Mouse (Mus musculus): ENCODE results near the gene Dnmt3l.
"Not testable (repeated sequence)": the region's sequence is repeated elsewhere in the genome, so short reads cannot be mapped to it uniquely, and the experiment has no call there.

The Dnmt3l gene

GRCm38 (mm10) chr10:78079955-78080591, 38.3 kb downstream of the Dnmt3l start:
- in situ Hi-C loops (cut with MboI, MseI) = no loop called here

DNA sequence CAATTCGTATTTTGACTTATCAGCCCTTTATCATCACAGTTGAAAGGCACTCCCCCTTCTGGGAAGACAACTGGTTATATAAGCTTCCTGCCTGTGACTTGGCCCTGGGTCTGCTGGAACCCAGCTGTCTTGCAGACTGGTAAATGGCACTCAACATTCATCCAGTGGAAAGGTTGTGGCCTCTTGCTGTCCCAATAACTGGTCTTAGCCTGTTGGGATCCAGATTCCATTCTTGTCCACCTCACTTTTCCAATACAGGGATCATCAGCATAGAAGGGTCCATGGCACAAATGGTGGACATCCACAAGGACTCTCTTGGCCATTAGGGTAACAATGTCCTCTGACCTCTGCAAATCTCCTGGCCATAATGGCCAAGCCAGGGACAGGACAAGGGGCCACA, 42.3 kb downstream of the Dnmt3l start:
- in situ Hi-C loops (cut with MboI, MseI) = no loop called here

DNA sequence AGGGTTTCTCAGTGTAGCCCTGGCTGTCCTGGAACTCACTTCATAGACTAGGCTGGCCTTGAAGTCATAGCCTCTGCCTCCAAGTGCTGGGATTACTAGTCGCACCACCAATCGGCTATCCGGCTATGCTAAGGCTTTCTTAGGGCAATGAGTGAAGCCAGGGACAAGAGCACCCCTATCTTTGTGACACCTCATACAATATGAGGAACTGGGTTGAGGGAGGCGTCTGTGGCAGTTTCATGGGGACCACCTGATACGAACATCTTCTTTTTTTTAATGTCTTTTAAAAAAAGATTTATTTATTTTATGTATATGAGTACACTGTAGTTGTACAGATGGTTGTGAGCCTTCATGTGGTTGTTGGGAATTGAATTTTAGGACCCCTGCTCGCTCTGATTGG, 44.0 kb downstream of the Dnmt3l start:
- in situ Hi-C loops (cut with MboI, MseI) = no loop called here

GRCm38 (mm10) chr10:78086444-78087061, 44.8 kb downstream of the Dnmt3l start:
- in situ Hi-C loops (cut with MboI, MseI) = no loop called here

DNA sequence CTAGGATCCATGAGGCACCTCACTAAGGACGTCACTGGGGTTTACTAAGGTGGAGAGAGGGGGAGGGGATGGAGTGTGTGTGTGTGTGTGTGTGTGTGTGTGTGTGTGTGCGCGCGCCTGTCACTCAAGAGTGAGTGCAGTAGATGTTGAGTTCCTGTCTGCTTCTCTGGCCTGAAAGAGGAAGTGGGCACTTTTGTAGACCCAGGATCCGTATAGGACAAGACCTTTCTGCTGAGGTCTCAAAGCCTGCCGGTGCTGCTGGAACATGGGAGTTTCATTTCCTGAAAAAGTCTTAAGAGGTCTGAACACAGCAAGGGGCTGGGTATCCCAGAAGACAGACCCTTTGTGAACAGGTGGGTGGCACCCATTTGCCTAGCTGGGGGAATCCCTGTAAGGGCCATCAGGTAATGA, 45.4 kb downstream of the Dnmt3l start:
- in situ Hi-C loops (cut with MboI, MseI) = no loop called here

GRCm38 (mm10) chr10:78090246-78090645, 48.5 kb downstream of the Dnmt3l start:
- in situ Hi-C loops (cut with MboI, MseI) = no loop called here

GRCm38 (mm10) chr10:78090706-78091491, 49.2 kb downstream of the Dnmt3l start:
- in situ Hi-C loops (cut with MboI, MseI) = no loop called here

GRCm38 (mm10) chr10:78091865-78092724, 50.3 kb downstream of the Dnmt3l start:
- in situ Hi-C loops (cut with MboI, MseI) = no loop called here

DNA sequence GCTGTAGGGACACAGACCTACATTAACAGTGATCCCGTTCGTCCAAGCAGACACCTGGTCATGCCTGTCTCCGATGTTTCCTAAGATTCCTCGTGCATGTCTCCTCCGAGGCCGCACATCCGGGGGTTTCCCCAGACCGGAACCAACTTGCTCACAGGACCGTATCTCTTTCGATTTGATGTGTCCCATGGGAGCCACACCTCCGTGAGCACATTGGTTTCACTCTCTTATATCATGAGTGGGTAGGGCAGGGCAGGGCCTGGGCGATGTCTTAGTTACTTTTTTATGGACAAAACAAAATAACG, 50.9 kb downstream of the Dnmt3l start:
- in situ Hi-C loops (cut with MboI, MseI) = no loop called here

GRCm38 (mm10) chr10:78095221-78095620, 53.5 kb downstream of the Dnmt3l start:
- in situ Hi-C loops (cut with MboI, MseI) = no loop called here

- in situ Hi-C loops (cut with MboI, MseI) = no loop called here
Observed at GRCm38 (mm10) chr10:78095954-78096931, 54.5 kb downstream of the Dnmt3l start.

DNA sequence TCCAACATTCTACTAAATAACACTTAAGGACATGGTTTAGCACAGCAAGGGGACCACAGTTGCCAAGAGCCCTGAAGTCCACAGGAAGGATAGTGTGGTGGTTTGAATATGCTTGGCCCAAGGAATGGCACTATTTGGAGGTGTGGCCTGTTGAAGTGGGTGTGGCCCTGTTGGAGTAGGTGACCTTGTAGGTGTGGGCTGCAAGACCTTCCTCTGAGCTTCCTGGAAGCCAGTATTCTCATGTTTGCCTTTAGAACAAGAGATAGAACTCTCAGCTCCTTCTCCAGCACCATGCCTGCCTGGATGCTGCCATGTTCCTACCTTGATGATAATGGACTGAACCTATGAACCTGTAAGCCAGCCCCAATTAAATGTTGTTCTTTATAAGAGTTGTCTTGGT, 58.1 kb downstream of the Dnmt3l start:
- in situ Hi-C loops (cut with MboI, MseI) = not testable (repeated sequence)

DNA sequence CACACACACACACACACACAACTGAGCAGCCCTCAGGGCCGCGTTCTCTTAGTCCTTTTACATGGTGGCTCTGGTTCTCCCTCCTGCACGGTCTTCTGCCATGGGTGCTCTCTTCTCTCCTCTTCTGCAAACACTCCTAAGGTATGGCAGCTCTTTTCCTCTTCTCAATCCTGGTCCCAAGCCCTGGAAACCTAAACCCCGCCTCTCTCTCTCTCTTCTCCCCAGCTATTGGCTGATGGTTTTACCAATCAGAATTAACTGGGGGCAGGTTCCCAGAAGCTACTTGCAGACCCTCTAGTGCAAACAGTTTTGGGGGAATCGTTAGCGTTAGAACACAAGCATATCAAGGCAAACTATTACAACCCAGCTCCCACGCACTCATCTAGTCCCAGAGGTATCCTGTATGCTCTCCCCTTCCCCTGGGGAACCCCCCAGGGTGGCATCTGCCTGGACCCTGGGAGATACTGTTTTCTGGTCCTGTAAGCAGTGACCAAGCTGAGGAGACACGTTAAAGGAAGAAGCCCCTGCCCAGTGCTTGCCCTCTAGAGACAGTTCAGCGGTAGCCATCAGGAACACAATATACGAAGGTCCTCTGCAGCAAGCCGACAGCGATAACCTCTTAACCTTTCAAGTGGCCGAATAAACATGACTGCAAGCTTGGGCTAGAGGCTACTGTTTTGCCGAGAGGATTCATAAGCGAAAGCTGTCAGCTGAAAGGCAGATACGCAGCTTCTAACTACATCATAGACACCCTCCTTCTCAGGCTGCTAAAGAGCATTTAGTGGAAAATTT, 59.4 kb downstream of the Dnmt3l start:
- in situ Hi-C loops (cut with MboI, MseI) = no loop called here

- in situ Hi-C loops (cut with MboI, MseI) = no loop called here
Observed at GRCm38 (mm10) chr10:78104555-78105490, 63.1 kb downstream of the Dnmt3l start.

DNA sequence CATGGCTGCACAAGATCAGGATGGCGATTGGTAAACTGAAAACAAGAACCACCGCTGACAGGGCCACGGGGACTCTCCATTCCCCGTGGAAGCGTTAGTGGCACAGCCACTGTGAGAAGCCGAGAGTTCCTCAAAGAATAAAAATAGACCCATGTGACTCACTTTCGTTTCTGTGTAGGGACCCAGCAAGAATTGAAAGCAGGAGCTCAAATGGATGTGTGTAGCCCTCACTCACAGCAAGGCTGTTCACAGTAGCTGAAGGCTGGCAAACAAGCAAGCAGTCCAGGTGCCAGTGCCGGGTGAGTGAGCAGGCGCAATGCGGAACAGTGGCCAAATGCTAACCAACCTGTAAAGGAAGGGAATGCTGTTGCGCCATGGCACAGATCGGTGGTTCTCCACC, 63.8 kb downstream of the Dnmt3l start:
- in situ Hi-C loops (cut with MboI, MseI) = no loop called here
